Mouse (Mus musculus): ENCODE measurements around the gene Olfr1500. TPM values are rescaled to one million over a fixed set of nuclear protein-coding genes. Genes with fewer than 3 reads are reported as not detected.

Olfr1500 gene
- polyA plus RNA-seq, 1 experiment from 2014 or later: not detected

GRCm38 (mm10) chr19:13777578-13777977, 52.7 kb downstream of the Olfr1500 start, which contains the start of gene Olfr1496:
Gene Olfr1496, plus strand, starts transcription at chr19:13777878.
- WGBS: 85% methylated on average over 1 of the region's 1 CpGs

More at GRCm38 (mm10) chr19:13777578-13777977, 52.7 kb downstream of the Olfr1500 start, which contains the start of gene Olfr1496:
- Histone ChIP-seq H3K36me3 (ENCODE audit: control insufficient read depth, insufficient read depth, low read length) (no peaks in the 10 kb centered on the region), H3K4me1 (ENCODE audit: control insufficient read depth, insufficient read depth, low read length) (no peaks in the 10 kb centered on the region), H3K9ac (replicated peaks; ENCODE audit: low read depth, low read length) (no peak within 1 kb of the TSS), H3K27me3 (ENCODE audit: control insufficient read depth, insufficient read depth, low read length) (no peaks in the 10 kb centered on the region), H3K4me2 (ENCODE audit: low read depth, low read length) (no peak within 1 kb of the TSS), H3K9me3 (ENCODE audit: control insufficient read depth, low read length) (no peaks in the 10 kb centered on the region), H3K27ac (ENCODE audit: low read depth, low read length) (no peak within 1 kb of the TSS), H3K4me3 (ENCODE audit: low read depth, low read length) (no peak within 1 kb of the TSS)
- ATAC-seq (ENCODE audit: low read depth): no peak

Other genes starting within 250 kb of the Olfr1500 start
- gene Olfr1484, start 247.0 kb downstream of the Olfr1500 start, polyA plus RNA-seq (2014; fragmentation: Nextera tagmentation; extraction: Ambion mirVana): not detected in 2 replicates
- not detected in 2 replicates for gene Olfr1487, start 213.1 kb downstream of the Olfr1500 start, polyA plus RNA-seq (2014; fragmentation: Nextera tagmentation; extraction: Ambion mirVana)
- gene Olfr1489, start 198.9 kb downstream of the Olfr1500 start, polyA plus RNA-seq (2014; fragmentation: Nextera tagmentation; extraction: Ambion mirVana): not detected in 2 replicates
- not detected in 2 replicates for gene Olfr1490, start 179.4 kb downstream of the Olfr1500 start, polyA plus RNA-seq (2014; fragmentation: Nextera tagmentation; extraction: Ambion mirVana)
- gene Olfr1491, start 133.2 kb downstream of the Olfr1500 start, polyA plus RNA-seq (2014; fragmentation: Nextera tagmentation; extraction: Ambion mirVana): not detected in 2 replicates
- not detected in 2 replicates for gene Olfr1493-ps1, start 107.2 kb downstream of the Olfr1500 start, polyA plus RNA-seq (2014; fragmentation: Nextera tagmentation; extraction: Ambion mirVana)
- gene Olfr1494, start 90.8 kb downstream of the Olfr1500 start, polyA plus RNA-seq (2014; fragmentation: Nextera tagmentation; extraction: Ambion mirVana): not detected in 2 replicates
- gene Olfr1495, start 65.9 kb downstream of the Olfr1500 start, polyA plus RNA-seq (2014; fragmentation: Nextera tagmentation; extraction: Ambion mirVana): not detected in 2 replicates
- gene Olfr1496, start 52.6 kb downstream of the Olfr1500 start, polyA plus RNA-seq (2014; fragmentation: Nextera tagmentation; extraction: Ambion mirVana): not detected in 2 replicates
- not detected in 2 replicates for gene Olfr1497, start 32.3 kb downstream of the Olfr1500 start, polyA plus RNA-seq (2014; fragmentation: Nextera tagmentation; extraction: Ambion mirVana)
- not detected in 2 replicates for gene Olfr1499, start 11.0 kb downstream of the Olfr1500 start, polyA plus RNA-seq (2014; fragmentation: Nextera tagmentation; extraction: Ambion mirVana)
- not detected in 2 replicates for gene Olfr1501, start 20.2 kb upstream of the Olfr1500 start, polyA plus RNA-seq (2014; fragmentation: Nextera tagmentation; extraction: Ambion mirVana)
- not detected in 2 replicates for gene Olfr1502, start 31.3 kb upstream of the Olfr1500 start, polyA plus RNA-seq (2014; fragmentation: Nextera tagmentation; extraction: Ambion mirVana)
- gene Olfr1504, start 67.4 kb upstream of the Olfr1500 start, polyA plus RNA-seq (2014; fragmentation: Nextera tagmentation; extraction: Ambion mirVana): not detected in 2 replicates
- not detected in 2 replicates for gene Olfr1505, start 83.0 kb upstream of the Olfr1500 start, polyA plus RNA-seq (2014; fragmentation: Nextera tagmentation; extraction: Ambion mirVana)

Measured in neural tube, embryonic 14.5 days (tissue).